Mouse (Mus musculus) ES-Bruce4 (cell line): ENCODE results near the gene Mab21l3. TPM values are rescaled to one million over a fixed set of nuclear protein-coding genes. Genes with fewer than 3 reads are reported as not detected.

Experiments
- H3K27ac ChIP-seq: 2 replicates; pipeline ENCODE4 v1.5.1; 2012; ENCODE audit warnings: low read length, inconsistent platforms; ENCODE audit not compliant: insufficient read depth
- H3K27me3 ChIP-seq: 2 replicates; pipeline ENCODE4 v1.6.1; 2012; ENCODE audit warnings: mild to moderate bottlenecking, low read length, inconsistent platforms; ENCODE audit not compliant: control insufficient read depth, poor library complexity, insufficient read depth, severe bottlenecking
- H3K36me3 ChIP-seq: 2 replicates; pipeline ENCODE4 v1.6.1; 2012; ENCODE audit warnings: inconsistent platforms, mild to moderate bottlenecking, low read length, moderate library complexity; ENCODE audit not compliant: control insufficient read depth, poor library complexity, insufficient read depth, severe bottlenecking
- H3K4me1 ChIP-seq: one replicate; pipeline ENCODE4 v1.8.1; 2011; ENCODE audit warnings: low read length; ENCODE audit not compliant: control insufficient read depth, insufficient read depth
- H3K4me3 ChIP-seq: 2 replicates; pipeline ENCODE4 v1.5.1; 2011; ENCODE audit warnings: low read depth, mild to moderate bottlenecking, low read length
- H3K9ac ChIP-seq: 2 replicates; pipeline ENCODE4 v1.6.1; 2012; ENCODE audit warnings: low read depth, mild to moderate bottlenecking, inconsistent platforms; ENCODE audit not compliant: poor library complexity, severe bottlenecking
- H3K9me3 ChIP-seq: replicated peaks from 2 replicates; pipeline ENCODE4 v1.6.1; 2012; ENCODE audit warnings: mild to moderate bottlenecking, low read length, inconsistent platforms; ENCODE audit not compliant: control insufficient read depth, poor library complexity, insufficient read depth, severe bottlenecking
- CTCF ChIP-seq: IDR thresholded peaks from one replicate; pipeline ENCODE4 v1.8.1; 2011; ENCODE audit warnings: low read depth, low read length
- EP300 ChIP-seq: IDR thresholded peaks from 2 replicates; pipeline ENCODE4 v1.6.1; 2011; ENCODE audit warnings: low read depth, low read length; ENCODE audit not compliant: insufficient read depth
- POLR2A ChIP-seq: IDR thresholded peaks from one replicate; pipeline ENCODE4 v1.8.1; 2011; ENCODE audit warnings: low read length; ENCODE audit not compliant: insufficient read depth
- polyA plus RNA-seq: library from polyadenylated mRNA; stranded (reverse); fragments of >200 nt; gene quantifications from 2 replicates; pipeline ENCODE4 v1.2.4, GENCODE M21; 2011; ENCODE audit warnings: low read depth; ENCODE audit not compliant: missing spikeins, insufficient read depth, insufficient read length

Mab21l3 gene
- polyA plus RNA-seq, 1 experiment, result 3.8 TPM

DNA sequence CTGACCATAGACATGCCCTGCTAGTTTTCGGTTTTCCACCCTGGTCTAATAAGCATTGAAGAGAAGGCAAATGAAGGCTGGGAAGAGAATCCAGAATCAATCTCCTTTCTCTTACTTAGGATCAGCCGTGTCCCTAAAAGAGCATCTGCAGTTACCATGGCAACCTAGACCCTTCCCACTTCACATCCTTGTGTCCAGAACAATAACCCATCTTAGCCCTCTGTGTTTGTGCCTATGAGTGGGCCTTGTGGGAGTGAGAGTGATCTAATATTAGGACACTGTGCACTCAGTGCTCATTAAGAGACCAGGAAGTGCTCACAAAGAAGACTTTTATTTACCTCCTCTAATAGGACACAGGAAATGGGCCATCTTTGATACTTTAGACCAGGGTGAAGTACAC lies 65.0 kb downstream of the Mab21l3 start:
- Histone ChIP-seq H3K4me1 (no peaks in the 10 kb centered on the region), H3K27ac (no peak overlapping the region), H3K36me3 (no peaks in the 10 kb centered on the region), H3K27me3 (no peaks in the 10 kb centered on the region), H3K9ac (no peak overlapping the region), H3K9me3 (no peaks in the 10 kb centered on the region), H3K4me3 (no peak overlapping the region)
- TF ChIP-seq POLR2A (no peak), CTCF (no peak), EP300 (no peak)

GRCm38 (mm10) chr3:101780874-101781483 lies 67.8 kb downstream of the Mab21l3 start:
- H3K27ac ChIP-seq, result no peak overlapping the region
- H3K36me3 ChIP-seq, result no peaks in the 10 kb centered on the region
- no peak for TF ChIP-seq EP300
- TF ChIP-seq CTCF, result no peak
- TF ChIP-seq POLR2A, result no peak
- no peak overlapping the region for H3K4me3 ChIP-seq
- H3K4me1 ChIP-seq, result no peaks in the 10 kb centered on the region
- H3K9me3 ChIP-seq, result no peaks in the 10 kb centered on the region
- H3K9ac ChIP-seq, result no peak overlapping the region
- H3K27me3 ChIP-seq, result no peaks in the 10 kb centered on the region

DNA sequence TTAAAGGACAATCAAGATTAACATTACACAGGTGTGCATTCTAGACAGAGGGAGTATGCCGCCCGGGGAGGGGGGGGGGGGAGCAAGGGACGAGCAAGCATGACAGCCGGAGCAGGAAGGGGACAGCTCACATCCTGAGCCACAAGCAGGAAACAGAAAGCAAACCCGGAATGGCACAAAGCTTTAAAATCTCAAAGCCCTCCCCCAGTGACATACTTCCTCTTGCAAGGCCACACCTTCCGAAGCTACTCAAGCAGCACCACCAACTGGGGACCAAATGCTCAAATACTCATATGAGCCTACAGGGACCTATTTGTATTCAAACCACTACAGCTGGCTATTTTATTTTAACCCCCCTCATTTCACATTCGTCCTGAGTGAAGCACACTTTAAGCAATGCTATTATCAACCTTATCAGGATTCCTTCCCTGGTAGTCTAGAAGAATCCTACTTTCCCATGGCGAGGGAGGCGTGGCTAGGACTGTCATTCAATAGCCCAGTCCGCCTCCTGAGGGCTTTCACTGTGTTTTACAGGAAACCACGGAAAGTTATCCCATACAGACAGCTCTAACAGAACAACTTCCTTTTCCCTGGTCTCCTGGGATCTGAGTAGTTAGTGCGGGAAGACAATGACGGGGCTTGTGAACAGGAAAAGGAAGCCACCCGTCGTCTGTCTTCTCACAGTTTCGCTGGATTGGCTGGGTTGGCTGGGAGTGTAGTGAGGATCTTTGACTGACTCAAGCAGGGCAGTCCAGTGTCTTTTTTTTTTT lies 69.7 kb downstream of the Mab21l3 start:
- Histone ChIP-seq H3K9me3 (no peaks in the 10 kb centered on the region), H3K4me3 (no peak overlapping the region), H3K27ac (no peak overlapping the region), H3K27me3 (no peaks in the 10 kb centered on the region), H3K9ac (no peak overlapping the region), H3K4me1 (no peaks in the 10 kb centered on the region), H3K36me3 (no peaks in the 10 kb centered on the region)
- no peak for TF ChIP-seq EP300
- no peak for TF ChIP-seq CTCF
- TF ChIP-seq POLR2A, result no peak

- no peak for TF ChIP-seq CTCF
- no peak for TF ChIP-seq POLR2A
- TF ChIP-seq EP300, result no peak
Observed at GRCm38 (mm10) chr3:101775732-101776131, 73.0 kb downstream of the Mab21l3 start.

DNA sequence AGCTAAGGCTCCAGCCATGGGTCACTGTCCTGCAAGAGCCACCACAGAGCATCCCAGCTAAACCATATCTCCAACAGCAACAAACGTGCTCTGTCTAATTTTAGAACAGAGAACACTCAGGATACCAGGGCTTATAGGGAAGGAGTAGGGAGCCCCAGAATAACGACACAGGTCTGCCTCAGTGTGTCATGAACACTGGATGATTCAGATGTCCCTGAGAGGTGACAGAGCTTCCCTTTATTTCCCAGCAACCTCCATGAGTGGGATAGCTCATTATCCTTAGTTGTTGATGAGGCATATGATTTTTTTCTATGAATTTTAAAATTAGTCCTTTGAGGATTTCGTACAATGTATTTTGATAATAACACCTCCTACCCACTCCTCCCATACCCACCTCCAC lies 78.2 kb downstream of the Mab21l3 start:
- H3K4me3 ChIP-seq, result no peak overlapping the region
- TF ChIP-seq EP300, result no peak

More at GRCm38 (mm10) chr3:101775732-101776131, 73.0 kb downstream of the Mab21l3 start:
- Histone ChIP-seq H3K27me3 (no peaks in the 10 kb centered on the region), H3K9me3 (no peaks in the 10 kb centered on the region), H3K27ac (no peak overlapping the region), H3K4me1 (no peaks in the 10 kb centered on the region), H3K36me3 (no peaks in the 10 kb centered on the region), H3K9ac (no peak overlapping the region), H3K4me3 (no peak overlapping the region)

DNA sequence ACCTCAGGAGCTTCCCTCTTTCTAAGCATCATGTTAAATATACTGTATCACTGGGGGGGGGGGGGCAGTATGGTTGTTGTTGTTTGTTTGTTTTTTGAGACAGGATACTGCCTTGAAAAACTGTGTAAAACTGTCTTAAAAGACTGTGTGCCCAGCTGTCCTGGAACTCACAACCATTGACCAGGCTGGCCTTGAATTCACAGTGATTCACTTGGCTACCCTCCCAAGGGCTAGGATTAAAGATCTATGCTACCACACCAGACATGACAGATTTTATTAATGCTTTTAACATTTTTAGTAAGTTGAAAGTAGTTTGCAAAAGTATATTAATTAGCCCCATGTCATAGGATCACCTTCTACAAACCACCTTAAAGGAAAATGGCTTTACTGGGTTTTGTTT lies 85.2 kb downstream of the Mab21l3 start:
- Histone ChIP-seq H3K4me1 (no peaks in the 10 kb centered on the region), H3K27me3 (no peaks in the 10 kb centered on the region), H3K4me3 (no peak overlapping the region), H3K27ac (no peak overlapping the region), H3K9ac (no peak overlapping the region), H3K9me3 (0 out of 2 replicates have a peak, but pooled peaks cover 2% of the 10 kb centered on the region), H3K36me3 (no peaks in the 10 kb centered on the region)
- no peak for TF ChIP-seq POLR2A
- no peak for TF ChIP-seq EP300
- TF ChIP-seq CTCF, result no peak

More for the DNA sequence above, 78.2 kb downstream of the Mab21l3 start:
- H3K36me3 ChIP-seq, result no peaks in the 10 kb centered on the region
- H3K9me3 ChIP-seq, result 0 out of 2 replicates have a peak, but pooled peaks cover 4% of the 10 kb centered on the region
- no peaks in the 10 kb centered on the region for H3K27me3 ChIP-seq
- H3K9ac ChIP-seq, result no peak overlapping the region
- H3K27ac ChIP-seq, result no peak overlapping the region
- no peaks in the 10 kb centered on the region for H3K4me1 ChIP-seq

Other genes starting within 250 kb of the Mab21l3 start
- gene Atp1a1, start 244.3 kb downstream of the Mab21l3 start, polyA plus RNA-seq, result 220 and 230 TPM in 2 replicates
- 0.85 and 1.8 TPM in 2 replicates for gene Slc22a15, start 75.5 kb upstream of the Mab21l3 start, polyA plus RNA-seq
- not detected in 2 replicates for gene Nhlh2, start 161.1 kb upstream of the Mab21l3 start, polyA plus RNA-seq
- not detected in 2 replicates for gene Casq2, start 237.5 kb upstream of the Mab21l3 start, polyA plus RNA-seq